Mouse (Mus musculus) hindbrain, embryonic 16.5 days (tissue): Measurements from ENCODE around the gene Thap3. TPM values are rescaled to one million over a fixed set of nuclear protein-coding genes. Genes with fewer than 3 reads are reported as not detected.

Experiments
- ATAC-seq: fragments of 200-750 bp; cut with Nextera tagmentation; 2 replicates; pipeline ENCODE4 v1.8.0; 2017; ENCODE audit warnings: moderate TSS enrichment, moderate library complexity
- H3K27ac ChIP-seq: fragments of 300-500 bp; sonication (generic); 2 replicates; pipeline ENCODE4 v1.5.1; 2014; ENCODE audit warnings: low read depth, mild to moderate bottlenecking, control low read depth, low read length, moderate library complexity
- H3K27me3 ChIP-seq: fragments of 300-500 bp; sonication (generic); replicated peaks from 2 replicates; pipeline ENCODE4 v1.6.1; 2014; ENCODE audit warnings: low read length; ENCODE audit not compliant: control insufficient read depth, insufficient read depth
- H3K36me3 ChIP-seq: fragments of 300-500 bp; sonication (generic); 2 replicates; pipeline ENCODE4 v1.6.1; 2014; ENCODE audit warnings: mild to moderate bottlenecking, low read length, moderate library complexity, mixed read lengths; ENCODE audit not compliant: control insufficient read depth, insufficient read depth
- H3K4me1 ChIP-seq: fragments of 300-500 bp; sonication (generic); 2 replicates; pipeline ENCODE4 v1.6.1; 2014; ENCODE audit warnings: low read depth, low read length; ENCODE audit not compliant: control insufficient read depth, insufficient read depth
- H3K4me2 ChIP-seq: fragments of 300-500 bp; sonication (generic); 2 replicates; pipeline ENCODE4 v1.6.1; 2014; ENCODE audit warnings: mild to moderate bottlenecking, low read length, control low read depth, moderate library complexity
- H3K4me3 ChIP-seq: fragments of 300-500 bp; sonication (generic); 2 replicates; pipeline ENCODE4 v1.5.1; 2014; ENCODE audit warnings: mild to moderate bottlenecking, low read length, control low read depth, moderate library complexity
- H3K9ac ChIP-seq: fragments of 300-500 bp; sonication (generic); 2 replicates; pipeline ENCODE4 v1.6.1; 2014; ENCODE audit warnings: low read depth, mild to moderate bottlenecking, control low read depth, low read length, moderate library complexity
- H3K9me3 ChIP-seq: fragments of 300-500 bp; sonication (generic); 2 replicates; pipeline ENCODE4 v1.6.1; 2014; ENCODE audit warnings: mild to moderate bottlenecking, low read length, moderate library complexity; ENCODE audit not compliant: control insufficient read depth
- WGBS: fragments of 180-500 bp; shearing (Covaris S2); extraction: QIAGEN DNeasy Blood & Tissue Kit; methylation state at CpG from one replicate; pipeline ENCODE4 v1.1.7; 2014; 5-methylcytosine and 5-hydroxymethylcytosine counted together
- polyA plus RNA-seq: library from polyadenylated mRNA; unstranded; fragments of >200 nt; fragmentation: Nextera tagmentation; extraction: Ambion mirVana; gene quantifications from 2 replicates; pipeline ENCODE4 v1.2.1, GENCODE M21; 2015

Gene Thap3
- polyA plus RNA-seq, 1 experiment from 2014 or later, result 35.7 TPM

- H3K4me1 ChIP-seq, result peaks cover 20% of the 10 kb centered on the region
- peak overlapping the region; percentile 99 for H3K4me3 ChIP-seq
- no peak for ATAC-seq
- peak overlapping the region; percentile 77 for H3K27ac ChIP-seq
- H3K9ac ChIP-seq, result peak overlapping the region; percentile 95
- H3K36me3 ChIP-seq, result peaks cover 21% of the 10 kb centered on the region
- 1% methylated on average over 43 of the region's 61 CpGs for WGBS
- no peaks in the 10 kb centered on the region for H3K9me3 ChIP-seq
- H3K4me2 ChIP-seq, result peak overlapping the region; percentile 88
- H3K27me3 ChIP-seq, result no peaks in the 10 kb centered on the region
These were observed 5.7 kb upstream of the Thap3 start for GRCm38 (mm10) chr4:151994228-151995171.

DNA sequence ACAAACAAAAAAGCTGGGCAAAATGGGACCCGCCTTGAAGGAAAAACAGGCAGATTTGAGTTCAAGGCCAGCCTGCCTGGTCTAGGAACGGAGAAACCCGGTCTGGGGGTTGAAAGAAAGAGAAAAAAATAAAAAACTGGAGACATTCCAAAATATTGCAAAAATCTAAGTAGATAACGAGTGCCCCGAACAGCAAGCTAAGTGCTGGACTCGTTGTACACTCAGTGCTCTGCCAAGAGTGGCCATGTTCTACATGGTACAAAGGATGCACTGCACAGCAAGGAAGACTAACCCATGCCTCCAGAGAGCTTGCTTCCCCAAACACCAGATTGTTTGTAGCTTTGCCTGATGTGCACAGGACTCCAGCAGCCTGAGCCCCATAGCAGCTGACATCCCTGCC, 4.2 kb upstream of the Thap3 start:
- Histone ChIP-seq H3K4me2 (no peak overlapping the region), H3K9ac (no peak overlapping the region), H3K27ac (no peak overlapping the region), H3K4me1 (peaks cover 20% of the 10 kb centered on the region), H3K4me3 (no peak overlapping the region), H3K27me3 (no peaks in the 10 kb centered on the region), H3K9me3 (no peaks in the 10 kb centered on the region), H3K36me3 (peaks cover 21% of the 10 kb centered on the region)
- ATAC-seq, result no peak
- 85% methylated on average over 6 of the region's 6 CpGs for WGBS

DNA sequence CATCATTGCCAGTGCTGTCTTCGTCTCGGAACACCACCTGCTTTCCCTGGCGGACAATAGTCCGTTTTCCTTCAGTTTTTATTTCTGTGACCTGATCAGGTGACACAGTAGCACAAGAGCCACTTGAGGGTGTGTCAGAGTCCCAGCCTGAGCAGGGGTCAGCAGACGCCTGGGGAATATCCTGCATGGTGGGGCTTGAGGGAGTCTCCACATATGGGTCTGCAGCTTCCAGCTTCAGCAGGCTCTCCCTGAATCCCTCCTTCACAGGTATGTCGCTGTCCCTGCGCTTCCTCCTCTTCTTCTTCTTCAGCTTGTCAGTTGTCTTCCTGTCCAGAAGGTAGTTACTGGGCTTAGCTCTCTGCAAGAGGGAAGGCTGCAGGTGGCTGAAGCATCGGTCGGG, 3.3 kb upstream of the Thap3 start:
- Histone ChIP-seq H3K36me3 (peaks cover 21% of the 10 kb centered on the region), H3K4me3 (no peak overlapping the region), H3K9ac (no peak overlapping the region), H3K27me3 (no peaks in the 10 kb centered on the region), H3K4me1 (peaks cover 20% of the 10 kb centered on the region), H3K4me2 (no peak overlapping the region), H3K27ac (no peak overlapping the region), H3K9me3 (no peaks in the 10 kb centered on the region)
- no peak for ATAC-seq
- 91% methylated on average over 9 of the region's 9 CpGs for WGBS

GRCm38 (mm10) chr4:151989110-151989488, 302 bp upstream of the Thap3 start:
- 34% methylated on average over 6 of the region's 6 CpGs for WGBS
- peak overlapping the region; percentile 64 for H3K4me3 ChIP-seq
- no peaks in the 10 kb centered on the region for H3K9me3 ChIP-seq
- H3K9ac ChIP-seq, result no peak overlapping the region; the same call in 1 of the 2 replicates
- peak; percentile 22 for ATAC-seq
- no peaks in the 10 kb centered on the region for H3K27me3 ChIP-seq
- peaks cover 21% of the 10 kb centered on the region for H3K36me3 ChIP-seq
- H3K4me1 ChIP-seq, result peaks cover 19% of the 10 kb centered on the region
- no peak overlapping the region for H3K27ac ChIP-seq
- H3K4me2 ChIP-seq, result peak overlapping the region; percentile 60

- WGBS, result 27% methylated on average over 10 of the region's 10 CpGs
- Histone ChIP-seq H3K9ac (peak overlapping the region; percentile 91), H3K4me3 (peak overlapping the region; percentile 64), H3K4me1 (peaks cover 13% of the 10 kb centered on the region), H3K4me2 (peak overlapping the region; percentile 60), H3K27ac (peak overlapping the region; percentile 83), H3K27me3 (no peaks in the 10 kb centered on the region), H3K9me3 (no peaks in the 10 kb centered on the region), H3K36me3 (peaks cover 21% of the 10 kb centered on the region)
- ATAC-seq, result no peak
These were observed 819 bp downstream of the Thap3 start for GRCm38 (mm10) chr4:151988014-151988341.

DNA sequence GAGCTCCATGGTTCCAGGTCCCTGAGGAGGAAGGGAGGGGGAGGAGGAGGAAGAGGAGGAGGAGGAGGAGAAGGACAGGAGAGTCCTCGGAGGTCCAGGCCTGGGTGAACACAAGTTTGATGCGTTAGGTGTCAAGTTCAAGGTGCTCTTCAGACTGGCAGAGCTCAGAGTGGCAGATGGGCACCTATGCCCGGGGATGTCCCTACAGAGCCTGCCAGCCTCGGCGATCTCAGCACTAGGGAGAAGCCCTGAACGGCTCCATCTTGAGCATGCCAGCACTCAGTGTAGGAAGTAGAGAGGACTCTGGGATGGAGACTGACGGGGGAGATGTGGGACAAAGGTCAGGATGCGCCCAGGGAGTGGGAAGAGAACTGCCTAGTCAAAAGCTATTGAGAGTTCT, 2.1 kb downstream of the Thap3 start:
- Histone ChIP-seq H3K27me3 (no peaks in the 10 kb centered on the region), H3K27ac (no peak overlapping the region), H3K36me3 (peaks cover 12% of the 10 kb centered on the region), H3K9ac (peak overlapping the region; percentile 11; the same call in 1 of the 2 replicates), H3K4me3 (no peak overlapping the region), H3K9me3 (no peaks in the 10 kb centered on the region), H3K4me2 (no peak overlapping the region), H3K4me1 (peaks cover 13% of the 10 kb centered on the region)
- no peak for ATAC-seq
- WGBS, result 67% methylated on average over 8 of the region's 8 CpGs

DNA sequence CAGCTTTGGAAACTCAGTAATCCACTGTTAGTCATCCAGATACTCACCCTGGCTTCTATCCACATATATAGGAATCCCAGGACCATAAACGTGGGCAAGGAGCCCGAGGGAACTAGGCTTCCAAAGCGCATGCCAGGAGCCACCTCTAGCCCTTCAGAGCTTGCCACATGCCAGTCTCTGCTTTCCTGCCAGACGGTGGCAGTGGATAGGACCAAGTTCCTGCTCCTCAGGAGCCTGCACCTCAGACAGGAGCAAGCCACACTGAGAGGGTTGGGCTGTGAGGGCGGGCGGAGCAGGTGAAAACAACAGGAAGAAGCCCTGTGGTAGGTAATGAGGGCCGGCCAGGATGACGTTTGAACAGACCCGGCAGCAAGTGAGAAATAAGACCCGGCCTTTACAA, 2.9 kb downstream of the Thap3 start:
- no peak overlapping the region for H3K9ac ChIP-seq
- WGBS, result 43% methylated on average over 10 of the region's 10 CpGs

GRCm38 (mm10) chr4:151983560-151983959, 5.2 kb downstream of the Thap3 start:
- no peak overlapping the region for H3K27ac ChIP-seq
- 35% methylated on average over 8 of the region's 9 CpGs for WGBS
- H3K4me2 ChIP-seq, result no peak overlapping the region
- H3K27me3 ChIP-seq, result no peaks in the 10 kb centered on the region
- peaks cover 8% of the 10 kb centered on the region for H3K36me3 ChIP-seq
- peak overlapping the region; percentile 30; the same call in 1 of the 2 replicates for H3K9ac ChIP-seq
- no peaks in the 10 kb centered on the region for H3K9me3 ChIP-seq
- ATAC-seq, result 0 out of 2 replicates have a peak, but pooled peaks have one; percentile 31
- peaks cover 13% of the 10 kb centered on the region for H3K4me1 ChIP-seq
- no peak overlapping the region for H3K4me3 ChIP-seq

More for the DNA sequence above, 2.9 kb downstream of the Thap3 start:
- H3K36me3 ChIP-seq, result peaks cover 6% of the 10 kb centered on the region
- no peaks in the 10 kb centered on the region for H3K9me3 ChIP-seq
- no peak overlapping the region for H3K4me3 ChIP-seq
- ATAC-seq, result no peak
- no peak overlapping the region for H3K4me2 ChIP-seq
- H3K4me1 ChIP-seq, result peaks cover 13% of the 10 kb centered on the region
- H3K27ac ChIP-seq, result no peak overlapping the region
- no peaks in the 10 kb centered on the region for H3K27me3 ChIP-seq

GRCm38 (mm10) chr4:151983043-151983442, 5.8 kb downstream of the Thap3 start:
- peaks cover 10% of the 10 kb centered on the region for H3K36me3 ChIP-seq
- H3K9me3 ChIP-seq, result no peaks in the 10 kb centered on the region
- WGBS, result 61% methylated on average over 17 of the region's 17 CpGs
- H3K9ac ChIP-seq, result no peak overlapping the region; the same call in 1 of the 2 replicates
- H3K4me1 ChIP-seq, result peaks cover 13% of the 10 kb centered on the region
- no peak overlapping the region for H3K4me2 ChIP-seq
- ATAC-seq, result no peak
- H3K27me3 ChIP-seq, result no peaks in the 10 kb centered on the region
- H3K4me3 ChIP-seq, result no peak overlapping the region
- H3K27ac ChIP-seq, result no peak overlapping the region
